Mouse (Mus musculus) forebrain, embryonic 15.5 days (tissue): ENCODE measurements at regions not wholly inside any gene's neighbourhood (a gene's known extent, or its start where the extent isn't known, plus 50 kb on each side); places are given as distances from the start of the nearest gene placed in this dataset.
A peak's percentile ranks its signal among the peaks of the same experiment; 100 is the strongest.

Source experiments
- ATAC-seq: fragments of 200-750 bp; cut with Nextera tagmentation; replicated peaks from 2 replicates; pipeline ENCODE4 v1.8.0; 2017; ENCODE audit warnings: mild to moderate bottlenecking, moderate TSS enrichment, moderate library complexity
- H3K27ac ChIP-seq: fragments of 300-500 bp; sonication (generic); replicated peaks from 2 replicates; pipeline ENCODE4 v1.5.1; 2015; ENCODE audit warnings: mild to moderate bottlenecking, inconsistent platforms
- H3K27me3 ChIP-seq: fragments of 300-500 bp; sonication (generic); 2 replicates; pipeline ENCODE4 v1.6.1; 2015; ENCODE audit warnings: inconsistent platforms
- H3K36me3 ChIP-seq: fragments of 300-500 bp; sonication (generic); 2 replicates; pipeline ENCODE4 v1.6.1; 2015; ENCODE audit warnings: mild to moderate bottlenecking, inconsistent platforms
- H3K4me1 ChIP-seq: fragments of 300-500 bp; sonication (generic); 2 replicates; pipeline ENCODE4 v1.6.1; 2015; ENCODE audit warnings: inconsistent platforms
- H3K4me2 ChIP-seq: fragments of 300-500 bp; sonication (generic); replicated peaks from 2 replicates; pipeline ENCODE4 v1.6.1; 2015; ENCODE audit warnings: mild to moderate bottlenecking, inconsistent platforms
- H3K4me3 ChIP-seq: fragments of 300-500 bp; sonication (generic); 2 replicates; pipeline ENCODE4 v1.5.1; 2015; ENCODE audit warnings: mild to moderate bottlenecking, inconsistent platforms
- H3K9ac ChIP-seq: fragments of 300-500 bp; sonication (generic); replicated peaks from 2 replicates; pipeline ENCODE4 v1.6.1; 2015; ENCODE audit warnings: mild to moderate bottlenecking, inconsistent platforms
- H3K9me3 ChIP-seq: fragments of 300-500 bp; sonication (generic); 2 replicates; pipeline ENCODE4 v1.6.1; 2016; ENCODE audit warnings: inconsistent platforms
- WGBS: fragments of 180-500 bp; shearing (Covaris S2); methylation state at CpG from one replicate; pipeline ENCODE4 v1.1.7; 2015; ENCODE audit warnings: mixed read lengths; 5-methylcytosine and 5-hydroxymethylcytosine counted together

GRCm38 (mm10) chr7:135767493-135767892 lies 51.3 kb upstream of the Mki67 start:
- no peak for ATAC-seq
- Histone ChIP-seq H3K9me3 (no peaks in the 10 kb centered on the region), H3K27me3 (no peaks in the 10 kb centered on the region), H3K4me2 (no peak overlapping the region), H3K27ac (no peak overlapping the region), H3K36me3 (no peaks in the 10 kb centered on the region), H3K9ac (no peak overlapping the region), H3K4me3 (no peak overlapping the region), H3K4me1 (peaks cover 12% of the 10 kb centered on the region)
- WGBS, result 71% methylated on average over 6 of the region's 6 CpGs

DNA sequence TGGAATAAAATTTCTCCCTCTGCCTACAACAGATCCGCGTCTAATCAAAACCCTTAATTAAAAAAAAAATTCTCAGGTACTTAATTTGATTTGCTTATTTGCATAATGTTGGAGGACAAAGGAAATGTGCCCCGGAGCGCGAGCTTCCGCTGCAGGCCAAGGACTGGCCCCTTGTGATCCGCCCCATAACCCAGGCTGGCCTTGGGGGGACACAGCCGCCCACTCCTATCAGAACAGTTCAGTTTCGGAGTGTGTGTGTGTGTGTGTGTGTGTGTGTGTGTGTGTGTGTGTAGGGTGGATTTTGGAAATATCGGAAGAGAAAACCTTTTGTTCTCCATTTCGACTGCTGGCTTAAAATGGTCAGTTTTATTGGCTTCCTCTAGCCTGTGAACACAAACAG lies 51.9 kb upstream of the Mki67 start:
- WGBS, result 67% methylated on average over 11 of the region's 11 CpGs

GRCm38 (mm10) chr7:135768592-135768991 lies 52.4 kb upstream of the Mki67 start:
- peak; percentile 61; the same call in 1 of the 2 replicates for ATAC-seq

More for the DNA sequence above, 51.9 kb upstream of the Mki67 start:
- Histone ChIP-seq H3K27ac (no peak overlapping the region), H3K9me3 (no peaks in the 10 kb centered on the region), H3K27me3 (no peaks in the 10 kb centered on the region), H3K36me3 (no peaks in the 10 kb centered on the region), H3K4me3 (no peak overlapping the region), H3K4me2 (no peak overlapping the region), H3K4me1 (peaks cover 12% of the 10 kb centered on the region), H3K9ac (no peak overlapping the region)
- ATAC-seq, result no peak

GRCm38 (mm10) chr7:135769082-135769673 lies 53.0 kb upstream of the Mki67 start:
- Histone ChIP-seq H3K9ac (no peak overlapping the region), H3K4me1 (peaks cover 12% of the 10 kb centered on the region), H3K9me3 (no peaks in the 10 kb centered on the region), H3K36me3 (no peaks in the 10 kb centered on the region), H3K27me3 (no peaks in the 10 kb centered on the region), H3K27ac (no peak overlapping the region), H3K4me3 (no peak overlapping the region), H3K4me2 (peak overlapping the region; percentile 15; the same call in 1 of the 2 replicates)
- ATAC-seq, result no peak
- 31% methylated on average over 21 of the region's 21 CpGs for WGBS

More at GRCm38 (mm10) chr7:135768592-135768991, 52.4 kb upstream of the Mki67 start:
- no peak overlapping the region for H3K27ac ChIP-seq
- no peak overlapping the region for H3K4me2 ChIP-seq
- H3K27me3 ChIP-seq, result no peaks in the 10 kb centered on the region
- no peaks in the 10 kb centered on the region for H3K9me3 ChIP-seq
- peaks cover 12% of the 10 kb centered on the region for H3K4me1 ChIP-seq
- no peak overlapping the region for H3K4me3 ChIP-seq
- WGBS, result 7% methylated on average over 3 of the region's 3 CpGs
- H3K36me3 ChIP-seq, result no peaks in the 10 kb centered on the region
- no peak overlapping the region for H3K9ac ChIP-seq

- no peak overlapping the region for H3K4me2 ChIP-seq
- H3K9ac ChIP-seq, result no peak overlapping the region
- H3K27ac ChIP-seq, result no peak overlapping the region
- no peaks in the 10 kb centered on the region for H3K27me3 ChIP-seq
- peaks cover 12% of the 10 kb centered on the region for H3K4me1 ChIP-seq
- H3K36me3 ChIP-seq, result no peaks in the 10 kb centered on the region
- no peak overlapping the region for H3K4me3 ChIP-seq
- H3K9me3 ChIP-seq, result no peaks in the 10 kb centered on the region
- ATAC-seq, result no peak
- WGBS, result 66% methylated on average over 6 of the region's 6 CpGs
Measured at GRCm38 (mm10) chr7:135770051-135770450, 53.9 kb upstream of the Mki67 start.

DNA sequence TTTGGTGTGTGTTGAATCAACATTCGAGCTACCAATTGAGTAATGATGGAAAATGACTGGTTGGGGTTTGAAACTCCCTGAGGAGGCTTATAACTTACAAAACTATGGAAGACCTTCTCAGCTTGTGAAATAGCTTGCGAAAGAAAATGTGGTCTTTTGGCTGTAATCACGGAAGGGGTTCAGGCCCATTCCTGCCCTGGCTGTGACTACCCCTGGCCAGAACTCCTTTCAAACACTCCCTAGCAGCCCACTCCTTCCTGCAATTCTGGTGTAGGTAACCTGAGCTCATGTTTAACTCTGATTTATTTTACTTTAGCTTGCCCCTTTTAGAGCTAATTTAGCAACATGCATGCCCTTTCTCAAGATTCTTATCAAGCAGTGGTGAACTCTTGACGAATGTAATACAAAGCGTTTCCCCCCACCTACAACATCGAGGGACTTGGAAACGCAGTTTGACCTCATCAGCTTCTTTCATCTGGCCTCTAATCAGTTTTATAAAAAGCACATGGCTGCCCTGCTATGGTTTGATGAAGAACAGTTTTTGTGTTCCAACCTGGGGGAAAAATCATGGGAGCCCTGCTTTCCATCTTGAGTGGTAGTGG lies 59.8 kb upstream of the Mki67 start:
- ATAC-seq, result no peak
- WGBS, result 86% methylated on average over 7 of the region's 7 CpGs

DNA sequence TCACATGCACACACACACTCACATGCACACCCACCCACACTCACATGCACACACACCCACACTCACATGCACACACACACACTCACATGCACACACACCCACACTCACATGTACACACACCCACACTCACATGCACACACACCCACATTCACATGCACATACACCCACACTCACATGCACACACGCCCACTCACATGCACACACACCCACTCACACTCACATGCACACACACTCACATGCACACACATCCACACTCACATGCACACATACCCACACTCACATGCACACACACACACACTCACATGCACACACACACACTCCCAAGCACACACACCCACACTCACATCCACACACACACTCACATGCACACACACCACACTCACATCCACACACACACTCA lies 74.0 kb upstream of the Mki67 start:
- Histone ChIP-seq H3K4me3 (no peak overlapping the region), H3K27ac (no peak overlapping the region), H3K27me3 (no peaks in the 10 kb centered on the region; the same call in 1 of the 2 replicates), H3K4me1 (peaks cover 11% of the 10 kb centered on the region), H3K36me3 (no peaks in the 10 kb centered on the region), H3K9ac (no peak overlapping the region), H3K9me3 (no peaks in the 10 kb centered on the region), H3K4me2 (no peak overlapping the region)
- no peak for ATAC-seq
- WGBS, result 75% methylated on average over 1 of the region's 1 CpGs

More for the DNA sequence above, 59.8 kb upstream of the Mki67 start:
- no peaks in the 10 kb centered on the region for H3K9me3 ChIP-seq
- H3K27ac ChIP-seq, result no peak overlapping the region
- no peak overlapping the region for H3K4me3 ChIP-seq
- H3K36me3 ChIP-seq, result no peaks in the 10 kb centered on the region
- no peaks in the 10 kb centered on the region for H3K27me3 ChIP-seq
- no peak overlapping the region for H3K9ac ChIP-seq
- H3K4me2 ChIP-seq, result no peak overlapping the region
- no peaks in the 10 kb centered on the region for H3K4me1 ChIP-seq

DNA sequence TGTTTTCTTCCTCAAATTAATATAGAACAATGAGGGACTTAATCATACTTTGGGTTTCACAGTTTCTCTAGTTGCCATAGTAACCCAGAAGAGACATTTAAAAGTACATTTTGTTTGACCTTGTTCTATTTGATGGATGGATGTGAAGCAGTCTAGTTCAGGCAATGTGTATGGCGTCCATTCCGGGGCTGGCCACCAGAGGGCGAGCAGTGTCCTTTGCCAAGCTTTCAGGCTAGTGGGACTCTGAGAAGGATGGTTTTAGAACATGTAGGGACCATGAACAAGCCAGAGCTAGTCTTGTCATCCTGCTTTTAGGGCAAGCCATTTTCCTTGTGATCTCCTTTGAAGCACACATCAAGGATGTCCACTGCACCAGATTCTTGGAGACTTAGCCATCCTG lies 74.8 kb upstream of the Mki67 start:
- H3K4me3 ChIP-seq, result no peak overlapping the region
- no peak overlapping the region for H3K4me2 ChIP-seq
- peaks cover 11% of the 10 kb centered on the region for H3K4me1 ChIP-seq
- no peaks in the 10 kb centered on the region for H3K9me3 ChIP-seq
- WGBS, result 0% methylated on average over 3 of the region's 3 CpGs
- no peak overlapping the region for H3K27ac ChIP-seq
- no peak for ATAC-seq
- no peak overlapping the region for H3K9ac ChIP-seq
- H3K36me3 ChIP-seq, result no peaks in the 10 kb centered on the region
- H3K27me3 ChIP-seq, result no peaks in the 10 kb centered on the region; the same call in 1 of the 2 replicates

GRCm38 (mm10) chr7:135791953-135792690 lies 76.0 kb upstream of the Mki67 start:
- H3K4me2 ChIP-seq, result no peak overlapping the region
- WGBS, result 71% methylated on average over 6 of the region's 6 CpGs
- no peak for ATAC-seq
- no peaks in the 10 kb centered on the region; the same call in 1 of the 2 replicates for H3K27me3 ChIP-seq
- peaks cover 11% of the 10 kb centered on the region for H3K4me1 ChIP-seq
- no peak overlapping the region for H3K9ac ChIP-seq
- H3K27ac ChIP-seq, result no peak overlapping the region
- no peak overlapping the region for H3K4me3 ChIP-seq
- no peaks in the 10 kb centered on the region for H3K36me3 ChIP-seq
- no peaks in the 10 kb centered on the region for H3K9me3 ChIP-seq

- H3K27me3 ChIP-seq, result no peaks in the 10 kb centered on the region; the same call in 1 of the 2 replicates
- no peak overlapping the region for H3K4me2 ChIP-seq
- no peak for ATAC-seq
- H3K4me3 ChIP-seq, result no peak overlapping the region
- H3K9ac ChIP-seq, result no peak overlapping the region
- WGBS, result 37% methylated on average over 8 of the region's 8 CpGs
- H3K9me3 ChIP-seq, result no peaks in the 10 kb centered on the region
- H3K4me1 ChIP-seq, result peaks cover 11% of the 10 kb centered on the region
- H3K36me3 ChIP-seq, result no peaks in the 10 kb centered on the region
- no peak overlapping the region for H3K27ac ChIP-seq
Measured at GRCm38 (mm10) chr7:135792918-135793317, 76.8 kb upstream of the Mki67 start.

GRCm38 (mm10) chr7:135794238-135794637 lies 78.1 kb upstream of the Mki67 start:
- WGBS, result 19% methylated on average over 7 of the region's 7 CpGs

DNA sequence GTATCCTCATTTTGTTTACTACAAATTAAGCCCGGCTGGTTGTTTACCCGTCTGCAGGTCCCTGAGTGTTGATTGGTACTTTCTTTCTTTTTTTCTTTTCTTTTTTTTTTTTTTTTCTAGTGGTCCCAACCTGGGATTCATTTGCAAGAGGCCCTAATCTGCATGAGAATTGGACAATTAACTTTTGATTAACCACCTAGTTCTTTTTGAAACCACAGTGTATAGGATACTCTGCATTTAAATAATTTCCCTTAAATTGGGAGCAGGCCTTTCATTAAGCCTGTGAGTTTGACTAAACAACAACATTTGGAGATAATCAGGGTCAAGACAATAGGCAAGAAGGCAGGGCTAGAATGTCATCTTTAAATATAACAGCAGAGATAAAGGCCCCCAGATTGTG lies 78.5 kb upstream of the Mki67 start:
- ATAC-seq, result no peak
- Histone ChIP-seq H3K36me3 (no peaks in the 10 kb centered on the region), H3K9ac (no peak overlapping the region), H3K27ac (no peak overlapping the region), H3K9me3 (no peaks in the 10 kb centered on the region), H3K4me3 (no peak overlapping the region), H3K4me1 (peaks cover 11% of the 10 kb centered on the region), H3K27me3 (no peaks in the 10 kb centered on the region; the same call in 1 of the 2 replicates), H3K4me2 (no peak overlapping the region)
- WGBS, result 13% methylated on average over 2 of the region's 2 CpGs

More at GRCm38 (mm10) chr7:135794238-135794637, 78.1 kb upstream of the Mki67 start:
- Histone ChIP-seq H3K4me2 (no peak overlapping the region), H3K4me3 (no peak overlapping the region), H3K9me3 (no peaks in the 10 kb centered on the region), H3K4me1 (peaks cover 11% of the 10 kb centered on the region), H3K36me3 (no peaks in the 10 kb centered on the region), H3K9ac (no peak overlapping the region), H3K27ac (no peak overlapping the region), H3K27me3 (no peaks in the 10 kb centered on the region; the same call in 1 of the 2 replicates)
- ATAC-seq, result no peak
